Mouse (Mus musculus) lung, embryonic 14.5 days (tissue): ENCODE data around the gene Strn3. TPM values are rescaled to one million over a fixed set of nuclear protein-coding genes. Genes with fewer than 3 reads are reported as not detected.

Experiments
- ATAC-seq: fragments of 200-750 bp; cut with Nextera tagmentation; 2 replicates; pipeline ENCODE4 v1.8.0; 2017; ENCODE audit warnings: mild to moderate bottlenecking, moderate TSS enrichment, moderate library complexity; ENCODE audit not compliant: insufficient read depth
- DNase-seq: peaks from one replicate; pipeline ENCODE4 v3.0.0-alpha.2; 2015
- H3K27ac ChIP-seq: fragments of 300-500 bp; sonication (generic); 2 replicates; pipeline ENCODE4 v1.5.1; 2014; ENCODE audit warnings: low read depth, mild to moderate bottlenecking, moderate library complexity
- H3K27me3 ChIP-seq: fragments of 300-500 bp; sonication (generic); 2 replicates; pipeline ENCODE4 v1.6.1; 2014; ENCODE audit warnings: low read length, control low read depth; ENCODE audit not compliant: insufficient read depth
- H3K36me3 ChIP-seq: fragments of 300-500 bp; sonication (generic); 2 replicates; pipeline ENCODE4 v1.6.1; 2014; ENCODE audit warnings: control low read depth; ENCODE audit not compliant: insufficient read depth
- H3K4me1 ChIP-seq: fragments of 300-500 bp; sonication (generic); 2 replicates; pipeline ENCODE4 v1.6.1; 2014; ENCODE audit warnings: antibody characterized with exemption, control low read depth; ENCODE audit not compliant: insufficient read depth
- H3K4me2 ChIP-seq: fragments of 300-500 bp; sonication (generic); 2 replicates; pipeline ENCODE4 v1.6.1; 2014; ENCODE audit warnings: mild to moderate bottlenecking
- H3K4me3 ChIP-seq: fragments of 300-500 bp; sonication (generic); 2 replicates; pipeline ENCODE4 v1.5.1; 2014; ENCODE audit warnings: low read depth, low read length
- H3K9ac ChIP-seq: fragments of 300-500 bp; sonication (generic); 2 replicates; pipeline ENCODE4 v1.6.1; 2014
- H3K9me3 ChIP-seq: fragments of 300-500 bp; sonication (generic); 2 replicates; pipeline ENCODE4 v1.6.1; 2016; ENCODE audit warnings: low read depth, low read length, control low read depth
- CTCF ChIP-seq: IDR thresholded peaks from 2 replicates; pipeline ENCODE4 v1.5.1; 2016; ENCODE audit warnings: antibody characterized with exemption, low read depth
- WGBS: fragments of 180-500 bp; shearing (Covaris S2); extraction: QIAGEN DNeasy Blood & Tissue Kit; methylation state at CpG from one replicate; pipeline ENCODE4 v1.1.7; 2014; 5-methylcytosine and 5-hydroxymethylcytosine counted together
- polyA plus RNA-seq: library from polyadenylated mRNA; unstranded; fragments of >200 nt; fragmentation: Nextera tagmentation; extraction: Ambion mirVana; gene quantifications from 2 replicates; pipeline ENCODE4 v1.2.1, GENCODE M21; 2014

The Strn3 gene
- polyA plus RNA-seq, 1 experiment from 2014 or later = 61.3 TPM

- ATAC-seq (no peak), DNase-seq (no peak)
- Histone ChIP-seq H3K4me3 (no peak overlapping the region), H3K4me1 (no peaks in the 10 kb centered on the region), H3K27ac (no peak overlapping the region), H3K9me3 (no peaks in the 10 kb centered on the region), H3K4me2 (no peak overlapping the region), H3K9ac (no peak overlapping the region), H3K36me3 (peaks cover 60% of the 10 kb centered on the region), H3K27me3 (no peaks in the 10 kb centered on the region)
- WGBS = 87% methylated on average over 5 of the region's 5 CpGs
- TF ChIP-seq CTCF = no peak
Measured at GRCm38 (mm10) chr12:51612361-51612760, 79.3 kb downstream of the Strn3 start.

GRCm38 (mm10) chr12:51606138-51606537, 85.6 kb downstream of the Strn3 start:
- no peaks in the 10 kb centered on the region for H3K9me3 ChIP-seq
- no peak overlapping the region for H3K4me2 ChIP-seq
- peaks cover 21% of the 10 kb centered on the region for H3K36me3 ChIP-seq
- no peak for ATAC-seq
- WGBS = 85% methylated on average over 4 of the region's 4 CpGs
- no peak for DNase-seq
- no peak overlapping the region for H3K9ac ChIP-seq
- H3K27ac ChIP-seq = no peak overlapping the region
- H3K4me3 ChIP-seq = no peak overlapping the region
- no peak for TF ChIP-seq CTCF
- H3K27me3 ChIP-seq = no peaks in the 10 kb centered on the region
- no peaks in the 10 kb centered on the region for H3K4me1 ChIP-seq

- ATAC-seq = no peak
- 95% methylated on average over 10 of the region's 10 CpGs for WGBS
Measured at GRCm38 (mm10) chr12:51603306-51603705, 88.4 kb downstream of the Strn3 start.

GRCm38 (mm10) chr12:51594030-51594470, 97.6 kb downstream of the Strn3 start:
- TF ChIP-seq CTCF = no peak
- WGBS = 2% methylated on average over 18 of the region's 18 CpGs
- H3K27me3 ChIP-seq = peaks cover 43% of the 10 kb centered on the region
- H3K4me1 ChIP-seq = no peaks in the 10 kb centered on the region
- peak overlapping the region; percentile 58 for H3K4me3 ChIP-seq
- ATAC-seq (peak; percentile 32; the same call in 1 of the 2 replicates), DNase-seq (peak; percentile 27)
- peak overlapping the region; percentile 97 for H3K4me2 ChIP-seq
- peak overlapping the region; percentile 23; the same call in 1 of the 2 replicates for H3K9ac ChIP-seq
- no peaks in the 10 kb centered on the region for H3K36me3 ChIP-seq
- H3K9me3 ChIP-seq = no peaks in the 10 kb centered on the region
- no peak overlapping the region for H3K27ac ChIP-seq

More at GRCm38 (mm10) chr12:51603306-51603705, 88.4 kb downstream of the Strn3 start:
- H3K4me3 ChIP-seq = no peak overlapping the region
- H3K9ac ChIP-seq = no peak overlapping the region
- H3K36me3 ChIP-seq = peaks cover 10% of the 10 kb centered on the region
- no peaks in the 10 kb centered on the region for H3K9me3 ChIP-seq
- no peaks in the 10 kb centered on the region for H3K27me3 ChIP-seq
- H3K4me1 ChIP-seq = no peaks in the 10 kb centered on the region
- H3K27ac ChIP-seq = no peak overlapping the region
- TF ChIP-seq CTCF = no peak
- no peak overlapping the region for H3K4me2 ChIP-seq
- no peak for DNase-seq

GRCm38 (mm10) chr12:51593229-51594029, 98.3 kb downstream of the Strn3 start, which contains the start of gene Coch:
Gene Coch, plus strand, starts transcription at chr12:51593341.
- ATAC-seq (peak; percentile 81), DNase-seq (peak; percentile 42)
- no peak for TF ChIP-seq CTCF
- Histone ChIP-seq H3K9ac (peak within 1 kb of the TSS; percentile 23; the same call in 1 of the 2 replicates), H3K9me3 (no peaks in the 10 kb centered on the region), H3K4me1 (no peaks in the 10 kb centered on the region), H3K4me3 (peak within 1 kb of the TSS; percentile 58), H3K27me3 (peaks cover 43% of the 10 kb centered on the region), H3K4me2 (peak within 1 kb of the TSS; percentile 97), H3K27ac (no peak within 1 kb of the TSS), H3K36me3 (no peaks in the 10 kb centered on the region)
- under 1% methylated on average over 63 of the region's 79 CpGs for WGBS

- no peaks in the 10 kb centered on the region for H3K4me1 ChIP-seq
- peaks cover 43% of the 10 kb centered on the region for H3K27me3 ChIP-seq
- H3K27ac ChIP-seq = no peak overlapping the region
- H3K4me2 ChIP-seq = peak overlapping the region; percentile 97
- peak overlapping the region; percentile 23; the same call in 1 of the 2 replicates for H3K9ac ChIP-seq
- 1% methylated on average over 21 of the region's 21 CpGs for WGBS
- no peaks in the 10 kb centered on the region for H3K36me3 ChIP-seq
- ATAC-seq = peak; percentile 64; the same call in 1 of the 2 replicates
- no peak for TF ChIP-seq CTCF
- DNase-seq = peak; percentile 45
- H3K4me3 ChIP-seq = peak overlapping the region; percentile 58
- no peaks in the 10 kb centered on the region for H3K9me3 ChIP-seq
Measured at GRCm38 (mm10) chr12:51592888-51593228, 98.8 kb downstream of the Strn3 start.

- no peak overlapping the region for H3K4me2 ChIP-seq
- no peak for TF ChIP-seq CTCF
- H3K4me3 ChIP-seq = no peak overlapping the region
- no peak overlapping the region for H3K9ac ChIP-seq
- no peaks in the 10 kb centered on the region for H3K4me1 ChIP-seq
- 63% methylated on average over 8 of the region's 8 CpGs for WGBS
- H3K36me3 ChIP-seq = no peaks in the 10 kb centered on the region
- no peaks in the 10 kb centered on the region for H3K9me3 ChIP-seq
- no peak overlapping the region for H3K27ac ChIP-seq
- DNase-seq (no peak), ATAC-seq (no peak)
- H3K27me3 ChIP-seq = peaks cover 42% of the 10 kb centered on the region
Measured at GRCm38 (mm10) chr12:51591921-51592320, 99.8 kb downstream of the Strn3 start.
